Mouse (Mus musculus) ES-E14 (cell line): Measurements from ENCODE around the gene Adamts8.

Experiments used
- CHD2 ChIP-seq: IDR thresholded peaks from 2 replicates; pipeline ENCODE4 v1.6.1; 2014; ENCODE audit warnings: mild to moderate bottlenecking, low read depth, low read length, inconsistent platforms
- HCFC1 ChIP-seq: IDR thresholded peaks from 2 replicates; pipeline ENCODE4 v1.6.1; 2012; ENCODE audit warnings: low read length, inconsistent platforms, borderline replicate concordance; ENCODE audit not compliant: insufficient read depth
- ZC3H11A ChIP-seq: IDR thresholded peaks from 2 replicates; pipeline ENCODE4 v1.6.1; 2012; ENCODE audit warnings: low read depth, mild to moderate bottlenecking, inconsistent platforms, low read length, borderline replicate concordance
- ZNF384 ChIP-seq: IDR thresholded peaks from 2 replicates; pipeline ENCODE4 v1.6.1; 2012; ENCODE audit warnings: low read depth, low read length, inconsistent platforms

DNA sequence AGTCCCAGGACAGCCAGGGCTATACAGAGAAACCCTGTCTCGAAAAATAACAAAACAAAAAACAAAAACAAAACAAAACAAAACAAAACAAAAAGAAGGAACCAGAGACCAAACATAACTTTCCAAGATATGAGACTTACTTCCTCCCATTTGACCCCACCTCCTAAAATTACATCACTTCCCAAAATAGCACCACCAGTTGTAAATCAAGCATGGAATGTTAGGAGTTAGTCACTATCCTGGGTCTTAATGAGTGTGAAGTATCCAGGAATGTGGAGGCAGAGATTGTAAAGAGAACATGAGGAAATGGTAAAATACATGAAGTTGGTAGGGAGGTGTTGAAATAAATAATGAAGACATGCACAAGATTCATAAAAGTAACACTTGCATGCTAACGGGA, 67.0 kb downstream of the Adamts8 start:
- TF ChIP-seq ZNF384 (no peak), HCFC1 (no peak), CHD2 (no peak), ZC3H11A (no peak)
